Mouse (Mus musculus) forebrain, embryonic 13.5 days (tissue): ENCODE measurements around the gene Fnbp1l. TPM values are rescaled to one million over a fixed set of nuclear protein-coding genes. Genes with fewer than 3 reads are reported as not detected.

Experiments used
- ATAC-seq: fragments of 200-750 bp; cut with Nextera tagmentation; 2 replicates; pipeline ENCODE4 v1.8.0; 2017
- H3K27ac ChIP-seq: fragments of 300-500 bp; sonication (generic); 2 replicates; pipeline ENCODE4 v1.5.1; 2015; ENCODE audit warnings: inconsistent platforms, mild to moderate bottlenecking, moderate library complexity
- H3K27me3 ChIP-seq: fragments of 300-500 bp; sonication (generic); 2 replicates; pipeline ENCODE4 v1.6.1; 2015; ENCODE audit warnings: mild to moderate bottlenecking, inconsistent platforms
- H3K36me3 ChIP-seq: fragments of 300-500 bp; sonication (generic); 2 replicates; pipeline ENCODE4 v1.6.1; 2015; ENCODE audit warnings: mild to moderate bottlenecking, inconsistent platforms; ENCODE audit not compliant: poor library complexity, severe bottlenecking
- H3K4me1 ChIP-seq: fragments of 300-500 bp; sonication (generic); 2 replicates; pipeline ENCODE4 v1.6.1; 2015; ENCODE audit warnings: inconsistent platforms
- H3K4me2 ChIP-seq: fragments of 300-500 bp; sonication (generic); 2 replicates; pipeline ENCODE4 v1.6.1; 2015; ENCODE audit warnings: inconsistent platforms, mild to moderate bottlenecking, moderate library complexity
- H3K4me3 ChIP-seq: fragments of 300-500 bp; sonication (generic); 2 replicates; pipeline ENCODE4 v1.5.1; 2015; ENCODE audit warnings: mild to moderate bottlenecking, inconsistent platforms
- H3K9ac ChIP-seq: fragments of 300-500 bp; sonication (generic); 2 replicates; pipeline ENCODE4 v1.6.1; 2015; ENCODE audit warnings: mild to moderate bottlenecking, inconsistent platforms
- H3K9me3 ChIP-seq: fragments of 300-500 bp; sonication (generic); replicated peaks from 2 replicates; pipeline ENCODE4 v1.6.1; 2016; ENCODE audit warnings: inconsistent platforms
- WGBS: fragments of 180-500 bp; shearing (Covaris S2); methylation state at CpG from one replicate; pipeline ENCODE4 v1.1.7; 2015; 5-methylcytosine and 5-hydroxymethylcytosine counted together
- polyA plus RNA-seq: library from polyadenylated mRNA; unstranded; fragments of >200 nt; fragmentation: Nextera tagmentation; extraction: Ambion mirVana; gene quantifications from 2 replicates; pipeline ENCODE4 v1.2.1, GENCODE M21; 2015

Gene Fnbp1l
- polyA plus RNA-seq, 1 experiment from 2014 or later, result 181 TPM

GRCm38 (mm10) chr3:122547469-122547868 is 72.0 kb downstream of the Fnbp1l start:
- ATAC-seq, result no peak
- Histone ChIP-seq H3K4me1 (no peaks in the 10 kb centered on the region), H3K9ac (no peak overlapping the region), H3K36me3 (peaks cover 55% of the 10 kb centered on the region), H3K27me3 (no peaks in the 10 kb centered on the region), H3K9me3 (no peaks in the 10 kb centered on the region), H3K4me2 (no peak overlapping the region), H3K27ac (no peak overlapping the region), H3K4me3 (no peak overlapping the region)
- WGBS, result 88% methylated on average over 4 of the region's 4 CpGs

GRCm38 (mm10) chr3:122545346-122545745 is 74.2 kb downstream of the Fnbp1l start:
- Histone ChIP-seq H3K4me1 (no peaks in the 10 kb centered on the region), H3K4me3 (no peak overlapping the region), H3K9me3 (no peaks in the 10 kb centered on the region), H3K27ac (no peak overlapping the region), H3K9ac (no peak overlapping the region), H3K36me3 (peaks cover 76% of the 10 kb centered on the region), H3K27me3 (no peaks in the 10 kb centered on the region), H3K4me2 (no peak overlapping the region)
- WGBS, result 92% methylated on average over 2 of the region's 2 CpGs
- no peak for ATAC-seq

GRCm38 (mm10) chr3:122540918-122541317 is 78.6 kb downstream of the Fnbp1l start:
- Histone ChIP-seq H3K36me3 (peaks cover 89% of the 10 kb centered on the region), H3K27me3 (no peaks in the 10 kb centered on the region), H3K4me1 (no peaks in the 10 kb centered on the region), H3K4me2 (no peak overlapping the region), H3K4me3 (no peak overlapping the region), H3K27ac (no peak overlapping the region), H3K9me3 (no peaks in the 10 kb centered on the region), H3K9ac (no peak overlapping the region)
- 80% methylated on average over 4 of the region's 4 CpGs for WGBS
- ATAC-seq, result no peak

- peaks cover 86% of the 10 kb centered on the region for H3K36me3 ChIP-seq
- H3K27ac ChIP-seq, result no peak overlapping the region
- WGBS, result 83% methylated on average over 17 of the region's 17 CpGs
Measured at GRCm38 (mm10) chr3:122539961-122540690, 79.4 kb downstream of the Fnbp1l start.

GRCm38 (mm10) chr3:122538851-122539250 is 80.7 kb downstream of the Fnbp1l start:
- Histone ChIP-seq H3K9me3 (no peaks in the 10 kb centered on the region), H3K27me3 (no peaks in the 10 kb centered on the region), H3K4me3 (no peak overlapping the region), H3K4me2 (no peak overlapping the region), H3K27ac (no peak overlapping the region), H3K4me1 (no peaks in the 10 kb centered on the region), H3K9ac (no peak overlapping the region), H3K36me3 (peaks cover 74% of the 10 kb centered on the region)
- WGBS, result 95% methylated on average over 2 of the region's 2 CpGs
- no peak for ATAC-seq

More at GRCm38 (mm10) chr3:122539961-122540690, 79.4 kb downstream of the Fnbp1l start:
- no peaks in the 10 kb centered on the region for H3K4me1 ChIP-seq
- no peaks in the 10 kb centered on the region for H3K9me3 ChIP-seq
- H3K27me3 ChIP-seq, result no peaks in the 10 kb centered on the region
- no peak overlapping the region for H3K4me2 ChIP-seq
- ATAC-seq, result no peak
- no peak overlapping the region for H3K9ac ChIP-seq
- H3K4me3 ChIP-seq, result no peak overlapping the region

GRCm38 (mm10) chr3:122535938-122536703 is 83.4 kb downstream of the Fnbp1l start:
- H3K4me2 ChIP-seq, result no peak overlapping the region
- ATAC-seq, result 0 out of 2 replicates have a peak, but pooled peaks have one; percentile 23
- WGBS, result 86% methylated on average over 8 of the region's 8 CpGs

GRCm38 (mm10) chr3:122528477-122528876 is 91.0 kb downstream of the Fnbp1l start:
- no peak for ATAC-seq
- WGBS, result 88% methylated on average over 3 of the region's 3 CpGs
- H3K27ac ChIP-seq, result no peak overlapping the region
- no peak overlapping the region for H3K4me2 ChIP-seq
- no peaks in the 10 kb centered on the region for H3K9me3 ChIP-seq
- no peak overlapping the region for H3K4me3 ChIP-seq
- H3K27me3 ChIP-seq, result no peaks in the 10 kb centered on the region
- peaks cover 10% of the 10 kb centered on the region for H3K36me3 ChIP-seq
- H3K9ac ChIP-seq, result no peak overlapping the region
- no peaks in the 10 kb centered on the region for H3K4me1 ChIP-seq

More at GRCm38 (mm10) chr3:122535938-122536703, 83.4 kb downstream of the Fnbp1l start:
- Histone ChIP-seq H3K4me1 (no peaks in the 10 kb centered on the region), H3K27ac (no peak overlapping the region), H3K9ac (no peak overlapping the region), H3K9me3 (no peaks in the 10 kb centered on the region), H3K4me3 (no peak overlapping the region), H3K36me3 (peaks cover 46% of the 10 kb centered on the region), H3K27me3 (no peaks in the 10 kb centered on the region)

- no peak for ATAC-seq
- H3K27ac ChIP-seq, result no peak overlapping the region
- H3K4me2 ChIP-seq, result no peak overlapping the region
- 33% methylated on average over 1 of the region's 1 CpGs for WGBS
- H3K4me3 ChIP-seq, result no peak overlapping the region
- no peaks in the 10 kb centered on the region; the same call in 1 of the 2 replicates for H3K36me3 ChIP-seq
- no peaks in the 10 kb centered on the region for H3K9me3 ChIP-seq
- peaks cover 26% of the 10 kb centered on the region for H3K4me1 ChIP-seq
- no peak overlapping the region for H3K9ac ChIP-seq
- no peaks in the 10 kb centered on the region for H3K27me3 ChIP-seq
Measured at GRCm38 (mm10) chr3:122521294-122521693, 98.2 kb downstream of the Fnbp1l start.

GRCm38 (mm10) chr3:122520875-122521274 is 98.6 kb downstream of the Fnbp1l start:
- H3K9me3 ChIP-seq, result no peaks in the 10 kb centered on the region
- H3K36me3 ChIP-seq, result no peaks in the 10 kb centered on the region; the same call in 1 of the 2 replicates
- no peak overlapping the region for H3K27ac ChIP-seq
- H3K4me3 ChIP-seq, result no peak overlapping the region
- WGBS, result 89% methylated on average over 4 of the region's 4 CpGs
- peaks cover 26% of the 10 kb centered on the region for H3K4me1 ChIP-seq
- ATAC-seq, result no peak
- no peaks in the 10 kb centered on the region for H3K27me3 ChIP-seq
- H3K9ac ChIP-seq, result no peak overlapping the region
- H3K4me2 ChIP-seq, result no peak overlapping the region

GRCm38 (mm10) chr3:122520365-122520764 is 99.2 kb downstream of the Fnbp1l start:
- WGBS, result 95% methylated on average over 3 of the region's 3 CpGs

GRCm38 (mm10) chr3:122519082-122519481 is 100.4 kb downstream of the Fnbp1l start:
- Histone ChIP-seq H3K27ac (0 out of 2 replicates have a peak overlapping the region, but pooled peaks have one; percentile 37), H3K9ac (no peak overlapping the region), H3K4me2 (no peak overlapping the region), H3K27me3 (no peaks in the 10 kb centered on the region), H3K9me3 (no peaks in the 10 kb centered on the region), H3K36me3 (no peaks in the 10 kb centered on the region), H3K4me1 (peaks cover 26% of the 10 kb centered on the region), H3K4me3 (no peak overlapping the region)
- 55% methylated on average over 12 of the region's 13 CpGs for WGBS
- ATAC-seq, result peak; percentile 32; the same call in 1 of the 2 replicates

More at GRCm38 (mm10) chr3:122520365-122520764, 99.2 kb downstream of the Fnbp1l start:
- Histone ChIP-seq H3K27ac (no peak overlapping the region), H3K4me3 (no peak overlapping the region), H3K4me1 (peaks cover 26% of the 10 kb centered on the region), H3K27me3 (no peaks in the 10 kb centered on the region), H3K4me2 (no peak overlapping the region), H3K9me3 (no peaks in the 10 kb centered on the region), H3K36me3 (no peaks in the 10 kb centered on the region; the same call in 1 of the 2 replicates), H3K9ac (no peak overlapping the region)
- no peak for ATAC-seq

GRCm38 (mm10) chr3:122518231-122518736 is 101.2 kb downstream of the Fnbp1l start:
- no peaks in the 10 kb centered on the region for H3K27me3 ChIP-seq
- ATAC-seq, result peak; percentile 84
- H3K9ac ChIP-seq, result no peak overlapping the region
- H3K4me1 ChIP-seq, result peaks cover 26% of the 10 kb centered on the region
- no peak overlapping the region for H3K4me3 ChIP-seq
- no peaks in the 10 kb centered on the region for H3K36me3 ChIP-seq
- no peak overlapping the region for H3K4me2 ChIP-seq
- H3K9me3 ChIP-seq, result no peaks in the 10 kb centered on the region
- 48% methylated on average over 9 of the region's 9 CpGs for WGBS
- H3K27ac ChIP-seq, result peak overlapping the region; percentile 37
